ENCODE assay signal across 8 mouse cellular contexts in the genomic region with DNA sequence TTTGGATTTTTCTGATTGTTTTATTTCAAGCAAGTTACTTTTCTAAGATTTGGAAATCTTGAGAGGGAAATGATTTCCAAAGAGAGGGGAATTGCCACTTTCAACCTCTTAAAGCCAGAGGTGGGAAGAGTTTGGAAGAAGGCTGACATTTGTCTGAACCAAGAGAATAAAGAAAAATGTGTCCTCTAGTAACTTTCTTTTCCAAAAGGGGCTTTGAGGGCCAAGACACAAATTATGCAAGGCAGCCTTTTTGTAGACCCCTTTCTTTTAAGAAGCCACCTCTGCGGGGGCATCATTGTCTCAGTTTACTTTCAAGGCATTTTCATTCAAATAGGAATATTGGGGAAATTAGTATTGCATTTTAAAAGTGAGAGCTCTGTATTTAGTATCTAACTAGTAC. TPM values are rescaled to one million over a fixed set of nuclear protein-coding genes. Genes with fewer than 3 reads are reported as not detected.
DNase-seq lines count a peak whose midpoint lies in the region; ATAC-seq and TF ChIP-seq lines count a peak whose summit lies in the region.

No protein-coding gene starts in this region.

- no peak for TF ChIP-seq CTCF in midbrain, postnatal 0 days (IDR thresholded peaks at IDR 0.05)
- TF ChIP-seq CTCF in thymus, adult 2 months (IDR thresholded peaks at IDR 0.05; ENCODE audit: borderline replicate concordance, control insufficient read depth, extremely low read depth, insufficient read depth, low read length, poor library complexity): no peak

- DNase-seq in kidney, postnatal 25 days: no peak
- no peak for DNase-seq in embryonic facial prominence, embryonic 14.5 days (ENCODE audit: low spot score)
- DNase-seq in midbrain, postnatal 0 days (ENCODE audit: low spot score): no peak
- no peak for DNase-seq in left cerebral cortex, postnatal 10 days (ENCODE audit: extremely low spot score in 1 of 2, low spot score in 2 of 2)
- DNase-seq in thymus, adult 2 months: no peak
- no peak for DNase-seq in c-Kit-positive CD71-positive TER-119-positive erythroid progenitor cells, embryonic 14.5 days (ENCODE audit: low spot score)

- no peak for TF ChIP-seq POLR2A in thymus, adult 2 months (IDR thresholded peaks at IDR 0.05; ENCODE audit: control insufficient read depth, extremely low read depth, insufficient read depth, low read length, poor library complexity)

- peak overlapping the region; percentile 59 for H3K4me3 ChIP-seq in kidney, embryonic 15.5 days (replicated peaks)
- H3K4me3 ChIP-seq in embryonic facial prominence, embryonic 14.5 days (ENCODE audit: low read depth, low read length): peak overlapping the region; percentile 73
- peak overlapping the region; percentile 70 for H3K4me3 ChIP-seq in intestine, embryonic 15.5 days (replicated peaks)
- H3K4me3 ChIP-seq in midbrain, postnatal 0 days (ENCODE audit: low read depth, low read length): peak overlapping the region; percentile 68
- H3K4me3 ChIP-seq in thymus, adult 2 months (ENCODE audit: control insufficient read depth, insufficient read depth, low read length): no peak overlapping the region

- H3K4me1 ChIP-seq in kidney, embryonic 15.5 days: peaks cover 34% of the 10 kb centered on the region
- peaks cover 13% of the 10 kb centered on the region; the same call in 1 of the 2 replicates for H3K4me1 ChIP-seq in embryonic facial prominence, embryonic 14.5 days (ENCODE audit: control insufficient read depth, insufficient read depth, low read length)
- peaks cover 8% of the 10 kb centered on the region for H3K4me1 ChIP-seq in intestine, embryonic 15.5 days (replicated peaks)
- H3K4me1 ChIP-seq in midbrain, postnatal 0 days (ENCODE audit: insufficient read depth, low read length): no peaks in the 10 kb centered on the region
- no peaks in the 10 kb centered on the region for H3K4me1 ChIP-seq in thymus, adult 2 months (replicated peaks; ENCODE audit: control insufficient read depth, insufficient read depth, low read length)

- intact Hi-C loops in left cerebral cortex, postnatal 10 days (cut with DNase I): loop anchor here (5.0 kb wide), 1 partner anchor 265 kb away; no protein-coding TSS in a partner anchor

- H3K27me3 ChIP-seq in kidney, embryonic 15.5 days: 0 out of 2 replicates have a peak, but pooled peaks cover 8% of the 10 kb centered on the region
- H3K27me3 ChIP-seq in embryonic facial prominence, embryonic 14.5 days (replicated peaks; ENCODE audit: control insufficient read depth, insufficient read depth, low read length): peaks cover 13% of the 10 kb centered on the region; the same call in 1 of the 2 replicates
- no peaks in the 10 kb centered on the region for H3K27me3 ChIP-seq in intestine, embryonic 15.5 days (replicated peaks)
- peaks cover 3% of the 10 kb centered on the region; the same call in 1 of the 2 replicates for H3K27me3 ChIP-seq in midbrain, postnatal 0 days (ENCODE audit: insufficient read depth, low read length)
- peaks cover 14% of the 10 kb centered on the region; the same call in 1 of the 2 replicates for H3K27me3 ChIP-seq in thymus, adult 2 months (ENCODE audit: control insufficient read depth, insufficient read depth, low read length)

- 5% methylated on average over 1 of the region's 1 CpGs for WGBS in kidney, embryonic 15.5 days
- 2% methylated on average over 1 of the region's 1 CpGs for WGBS in embryonic facial prominence, embryonic 14.5 days
- WGBS in intestine, embryonic 15.5 days: 2% methylated on average over 1 of the region's 1 CpGs
- 5% methylated on average over 1 of the region's 1 CpGs for WGBS in midbrain, postnatal 0 days
- 16% methylated on average over 1 of the region's 1 CpGs for WGBS in thymus, adult 2 months

- peak overlapping the region; percentile 89 for H3K27ac ChIP-seq in kidney, embryonic 15.5 days
- H3K27ac ChIP-seq in embryonic facial prominence, embryonic 14.5 days (replicated peaks; ENCODE audit: low read depth, low read length): peak overlapping the region; percentile 99
- peak overlapping the region; percentile 78 for H3K27ac ChIP-seq in intestine, embryonic 15.5 days
- H3K27ac ChIP-seq in midbrain, postnatal 0 days (ENCODE audit: low read depth, low read length): no peak overlapping the region
- H3K27ac ChIP-seq in thymus, adult 2 months (ENCODE audit: control insufficient read depth, insufficient read depth, low read length): no peak overlapping the region

- H3K36me3 ChIP-seq in kidney, embryonic 15.5 days: no peaks in the 10 kb centered on the region
- peaks cover 14% of the 10 kb centered on the region for H3K36me3 ChIP-seq in embryonic facial prominence, embryonic 14.5 days (ENCODE audit: control insufficient read depth, insufficient read depth, low read length)
- no peaks in the 10 kb centered on the region for H3K36me3 ChIP-seq in intestine, embryonic 15.5 days
- H3K36me3 ChIP-seq in midbrain, postnatal 0 days (ENCODE audit: insufficient read depth, low read length): no peaks in the 10 kb centered on the region
- no peaks in the 10 kb centered on the region for H3K36me3 ChIP-seq in thymus, adult 2 months (ENCODE audit: control insufficient read depth, insufficient read depth, low read length)

- peak overlapping the region; percentile 76 for H3K4me2 ChIP-seq in kidney, embryonic 15.5 days
- peak overlapping the region; percentile 90 for H3K4me2 ChIP-seq in embryonic facial prominence, embryonic 14.5 days (ENCODE audit: low read depth, low read length)
- H3K4me2 ChIP-seq in intestine, embryonic 15.5 days (replicated peaks): peak overlapping the region; percentile 80
- H3K4me2 ChIP-seq in midbrain, postnatal 0 days (ENCODE audit: low read depth, low read length, poor library complexity, severe bottlenecking): peak overlapping the region; percentile 98

- no peak for ATAC-seq in kidney, embryonic 15.5 days (replicated peaks; ENCODE audit: low FRiP score)
- no peak for ATAC-seq in embryonic facial prominence, embryonic 14.5 days (ENCODE audit: low read depth)
- ATAC-seq in intestine, embryonic 15.5 days: no peak
- no peak for ATAC-seq in midbrain, postnatal 0 days (ENCODE audit: low FRiP score)

- H3K9me3 ChIP-seq in kidney, embryonic 15.5 days (replicated peaks): no peaks in the 10 kb centered on the region
- H3K9me3 ChIP-seq in embryonic facial prominence, embryonic 14.5 days (ENCODE audit: control insufficient read depth, low read length): no peaks in the 10 kb centered on the region
- no peaks in the 10 kb centered on the region for H3K9me3 ChIP-seq in intestine, embryonic 15.5 days
- no peaks in the 10 kb centered on the region for H3K9me3 ChIP-seq in midbrain, postnatal 0 days (ENCODE audit: low read length)

- peak overlapping the region; percentile 73 for H3K9ac ChIP-seq in kidney, embryonic 15.5 days
- peak overlapping the region; percentile 98 for H3K9ac ChIP-seq in embryonic facial prominence, embryonic 14.5 days (ENCODE audit: low read depth, low read length)
- H3K9ac ChIP-seq in intestine, embryonic 15.5 days: peak overlapping the region; percentile 74
- no peak overlapping the region; the same call in 1 of the 2 replicates for H3K9ac ChIP-seq in midbrain, postnatal 0 days (replicated peaks; ENCODE audit: low read length, poor library complexity, severe bottlenecking)

RNA-seq across cellular contexts. Expression of a gene that starts 1.5 kb away (rescaled TPM):
- 118 and 130 TPM in 2 replicates for polyA plus RNA-seq in kidney, embryonic 15.5 days (2015; fragmentation: Nextera tagmentation; extraction: Ambion mirVana)
- 46.3 and 51.5 TPM in 2 replicates for polyA plus RNA-seq in embryonic facial prominence, embryonic 14.5 days (2014; fragmentation: Nextera tagmentation; extraction: Ambion mirVana)
- polyA plus RNA-seq in intestine, embryonic 15.5 days (2015; fragmentation: Nextera tagmentation; extraction: Ambion mirVana): 106 and 112 TPM in 2 replicates
- 28.6 and 40.1 TPM in 2 replicates for total RNA-seq in midbrain, postnatal 0 days (2014; rRNA removed)
- polyA plus RNA-seq in midbrain, postnatal 0 days (2015; fragmentation: Nextera tagmentation; extraction: Ambion mirVana): 16.1 and 18.8 TPM in 2 replicates
- 1 to 10 TPM; 4.0 to 6.9 TPM for total RNA-seq in left cerebral cortex, postnatal 10 days (2021)
- 4.6 and 6.6 TPM in 2 replicates for polyA plus RNA-seq in thymus, adult 2 months (2012; rRNA removed)

Comparison
In these comparisons a context has a peak if more than half of its experiments do, and no peak if none do; other contexts are left out.
1. H3K27ac ChIP-seq: peak in kidney, embryonic 15.5 days (single experiment), embryonic facial prominence, embryonic 14.5 days (single experiment) and intestine, embryonic 15.5 days (single experiment); none in midbrain, postnatal 0 days (single experiment) and thymus, adult 2 months (single experiment).
2. Peak in every context shown above with its lines, with median percentiles within 50 percentile points of each other: H3K4me2 ChIP-seq.